In genomic region chr10:94623617-94624016, GRCm38 (mm10) we compare ENCODE assay signal across 7 mouse cellular contexts.
DNase-seq lines count a peak whose midpoint lies in the region; ATAC-seq lines count a peak whose summit lies in the region.

No protein-coding gene starts in this region.

- intact Hi-C loops in gastrocnemius, postnatal 14 days (cut with DNase I; ENCODE audit: low total_unique reads): loop anchor here (5.0 kb wide), 1 partner anchor 334 kb away; no protein-coding TSS in a partner anchor
- intact Hi-C loops in left cerebral cortex, postnatal 14 days (cut with DNase I): loop anchor here (2.0 to 10.0 kb wide), 3 partner anchors 64 to 321 kb away; partner anchors contain the start of genes Cep83 and Plxnc1

- H3K27me3 ChIP-seq in intestine, embryonic 14.5 days (replicated peaks; ENCODE audit: control insufficient read depth, insufficient read depth, low read length): 0 out of 2 replicates have a peak, but pooled peaks cover 4% of the 10 kb centered on the region
- no peaks in the 10 kb centered on the region for H3K27me3 ChIP-seq in midbrain, embryonic 14.5 days (ENCODE audit: control insufficient read depth, insufficient read depth, low read length)

- no peak overlapping the region for H3K4me2 ChIP-seq in intestine, embryonic 14.5 days (ENCODE audit: low read length)
- H3K4me2 ChIP-seq in midbrain, embryonic 14.5 days (ENCODE audit: low read length): no peak overlapping the region

- no peaks in the 10 kb centered on the region; the same call in 1 of the 2 replicates for H3K4me1 ChIP-seq in intestine, embryonic 14.5 days (replicated peaks; ENCODE audit: control insufficient read depth, insufficient read depth, low read length)
- peaks cover 35% of the 10 kb centered on the region for H3K4me1 ChIP-seq in midbrain, embryonic 14.5 days (ENCODE audit: control insufficient read depth, insufficient read depth, low read length)

- no peaks in the 10 kb centered on the region for H3K36me3 ChIP-seq in intestine, embryonic 14.5 days (ENCODE audit: control insufficient read depth, insufficient read depth, low read length)
- H3K36me3 ChIP-seq in midbrain, embryonic 14.5 days (ENCODE audit: control insufficient read depth, insufficient read depth, low read length): no peaks in the 10 kb centered on the region

- peak; percentile 78 for DNase-seq in adrenal gland, adult 2 months
- peak; percentile 96 for DNase-seq in embryo, embryonic 10.5 days (ENCODE audit: low spot score)
- peak; percentile 83 for DNase-seq in gastrocnemius, postnatal 14 days
- DNase-seq in intestine, embryonic 14.5 days (ENCODE audit: low spot score): peak; percentile 95
- peak; percentile 81 to 87 for DNase-seq in left cerebral cortex, postnatal 14 days (ENCODE audit: low spot score in 2 of 2)
- DNase-seq in midbrain, embryonic 14.5 days: peak; percentile 93
- peak; percentile 39 for DNase-seq in spleen, adult 12 weeks (ENCODE audit: low spot score)

- no peak overlapping the region for H3K4me3 ChIP-seq in intestine, embryonic 14.5 days (ENCODE audit: low read depth, low read length)
- H3K4me3 ChIP-seq in midbrain, embryonic 14.5 days (replicated peaks; ENCODE audit: low read depth, low read length): no peak overlapping the region

- no peaks in the 10 kb centered on the region for H3K9me3 ChIP-seq in intestine, embryonic 14.5 days (ENCODE audit: control insufficient read depth, low read length)
- no peaks in the 10 kb centered on the region for H3K9me3 ChIP-seq in midbrain, embryonic 14.5 days (ENCODE audit: control insufficient read depth, low read length)

- no peak overlapping the region for H3K9ac ChIP-seq in intestine, embryonic 14.5 days (ENCODE audit: low read length)
- no peak overlapping the region for H3K9ac ChIP-seq in midbrain, embryonic 14.5 days (replicated peaks; ENCODE audit: low read length)

- peak; percentile 76 for ATAC-seq in intestine, embryonic 14.5 days (replicated peaks; ENCODE audit: low FRiP score, low TSS enrichment, low read depth)
- peak; percentile 63 for ATAC-seq in midbrain, embryonic 14.5 days (ENCODE audit: low FRiP score, low TSS enrichment)

- 7% methylated on average over 10 of the region's 10 CpGs for WGBS in intestine, embryonic 14.5 days
- 2% methylated on average over 10 of the region's 10 CpGs for WGBS in midbrain, embryonic 14.5 days

- H3K27ac ChIP-seq in intestine, embryonic 14.5 days (ENCODE audit: low read depth): no peak overlapping the region
- H3K27ac ChIP-seq in midbrain, embryonic 14.5 days (replicated peaks; ENCODE audit: low read depth, low read length): peak overlapping the region; percentile 89

Comparison
In these comparisons a context has a peak if more than half of its experiments do, and no peak if none do; other contexts are left out.
1. DNase-seq: peak in every context shown above with its lines; median percentile 96 in embryo, embryonic 10.5 days; 95 in intestine, embryonic 14.5 days; 93 in midbrain, embryonic 14.5 days; 84 in left cerebral cortex, postnatal 14 days; 83 in gastrocnemius, postnatal 14 days; 78 in adrenal gland, adult 2 months; 39 in spleen, adult 12 weeks.